Mouse (Mus musculus): ENCODE data around the gene Gfod1. TPM values are rescaled to one million over a fixed set of nuclear protein-coding genes. Genes with fewer than 3 reads are reported as not detected.

The Gfod1 gene
- polyA plus RNA-seq (2016; fragmentation: Nextera tagmentation; extraction: Ambion mirVana): 0.10 and 0.37 TPM in 2 replicates

- H3K4me1 ChIP-seq: peaks cover 40% of the 10 kb centered on the region
- H3K36me3 ChIP-seq: no peaks in the 10 kb centered on the region
- H3K4me3 ChIP-seq: peak within 1 kb of the TSS; percentile 78
- peaks cover 78% of the 10 kb centered on the region for H3K27me3 ChIP-seq (ENCODE audit: low read depth, poor library complexity, severe bottlenecking)
- H3K9me3 ChIP-seq (replicated peaks): peaks cover under 1% of the 10 kb centered on the region
- peak within 1 kb of the TSS; percentile 80 for H3K27ac ChIP-seq (replicated peaks)
- WGBS: under 1% methylated on average over 53 of the region's 53 CpGs
- DNase-seq (ENCODE audit: low spot score): peak; percentile 94
These were observed at the start of gene Gfod1 for GRCm38 (mm10) chr13:43304018-43304431. Gene Gfod1 (minus strand): TSS chr13:43304172.

- H3K27ac ChIP-seq (replicated peaks): no peak overlapping the region
- no peaks in the 10 kb centered on the region for H3K9me3 ChIP-seq (replicated peaks)
- WGBS: 87% methylated on average over 4 of the region's 4 CpGs
- H3K4me1 ChIP-seq: peaks cover 3% of the 10 kb centered on the region; the same call in 1 of the 2 replicates
- H3K4me3 ChIP-seq: no peak overlapping the region
- DNase-seq (ENCODE audit: low spot score): no peak
- no peaks in the 10 kb centered on the region for H3K27me3 ChIP-seq (ENCODE audit: low read depth, poor library complexity, severe bottlenecking)
- no peaks in the 10 kb centered on the region for H3K36me3 ChIP-seq
These were observed 49.4 kb upstream of the Gfod1 start for GRCm38 (mm10) chr13:43353356-43353755.

- WGBS: 80% methylated on average over 9 of the region's 9 CpGs
- Histone ChIP-seq H3K9me3 (replicated peaks) (no peaks in the 10 kb centered on the region), H3K36me3 (no peaks in the 10 kb centered on the region), H3K4me1 (peaks cover 3% of the 10 kb centered on the region; the same call in 1 of the 2 replicates), H3K27ac (replicated peaks) (no peak overlapping the region), H3K4me3 (no peak overlapping the region), H3K27me3 (ENCODE audit: low read depth, poor library complexity, severe bottlenecking) (no peaks in the 10 kb centered on the region)
- no peak for DNase-seq (ENCODE audit: low spot score)
These were observed 46.7 kb upstream of the Gfod1 start for GRCm38 (mm10) chr13:43350489-43351169.

- DNase-seq (ENCODE audit: low spot score): no peak
- Histone ChIP-seq H3K36me3 (no peaks in the 10 kb centered on the region), H3K4me1 (peaks cover 3% of the 10 kb centered on the region; the same call in 1 of the 2 replicates), H3K27me3 (ENCODE audit: low read depth, poor library complexity, severe bottlenecking) (no peaks in the 10 kb centered on the region), H3K4me3 (no peak overlapping the region), H3K27ac (replicated peaks) (no peak overlapping the region), H3K9me3 (replicated peaks) (no peaks in the 10 kb centered on the region)
- WGBS: 86% methylated on average over 8 of the region's 8 CpGs
These were observed 45.4 kb upstream of the Gfod1 start for GRCm38 (mm10) chr13:43349376-43349775.

GRCm38 (mm10) chr13:43346825-43347224 is 42.9 kb upstream of the Gfod1 start:
- H3K4me3 ChIP-seq: no peak overlapping the region
- no peaks in the 10 kb centered on the region for H3K9me3 ChIP-seq (replicated peaks)
- DNase-seq (ENCODE audit: low spot score): no peak
- peaks cover 3% of the 10 kb centered on the region; the same call in 1 of the 2 replicates for H3K4me1 ChIP-seq
- no peak overlapping the region for H3K27ac ChIP-seq (replicated peaks)
- H3K27me3 ChIP-seq (ENCODE audit: low read depth, poor library complexity, severe bottlenecking): no peaks in the 10 kb centered on the region
- H3K36me3 ChIP-seq: no peaks in the 10 kb centered on the region

GRCm38 (mm10) chr13:43338632-43339031 is 34.7 kb upstream of the Gfod1 start:
- Histone ChIP-seq H3K36me3 (no peaks in the 10 kb centered on the region), H3K4me3 (no peak overlapping the region), H3K9me3 (replicated peaks) (no peaks in the 10 kb centered on the region), H3K27ac (replicated peaks) (0 out of 2 replicates have a peak overlapping the region, but pooled peaks have one; percentile 23), H3K27me3 (ENCODE audit: low read depth, poor library complexity, severe bottlenecking) (no peaks in the 10 kb centered on the region), H3K4me1 (peaks cover 6% of the 10 kb centered on the region)
- 81% methylated on average over 4 of the region's 4 CpGs for WGBS
- no peak for DNase-seq (ENCODE audit: low spot score)

GRCm38 (mm10) chr13:43338001-43338400 is 34.0 kb upstream of the Gfod1 start:
- no peak overlapping the region for H3K4me3 ChIP-seq
- no peaks in the 10 kb centered on the region for H3K27me3 ChIP-seq (ENCODE audit: low read depth, poor library complexity, severe bottlenecking)
- DNase-seq (ENCODE audit: low spot score): no peak
- no peaks in the 10 kb centered on the region for H3K36me3 ChIP-seq
- WGBS: 93% methylated on average over 8 of the region's 8 CpGs
- H3K9me3 ChIP-seq (replicated peaks): no peaks in the 10 kb centered on the region
- H3K27ac ChIP-seq (replicated peaks): no peak overlapping the region
- peaks cover 6% of the 10 kb centered on the region for H3K4me1 ChIP-seq

- peaks cover 6% of the 10 kb centered on the region for H3K4me1 ChIP-seq
- H3K27me3 ChIP-seq (ENCODE audit: low read depth, poor library complexity, severe bottlenecking): no peaks in the 10 kb centered on the region
- no peaks in the 10 kb centered on the region for H3K36me3 ChIP-seq
- WGBS: 85% methylated on average over 12 of the region's 12 CpGs
- DNase-seq (ENCODE audit: low spot score): no peak
- H3K9me3 ChIP-seq (replicated peaks): no peaks in the 10 kb centered on the region
- no peak overlapping the region for H3K27ac ChIP-seq (replicated peaks)
- H3K4me3 ChIP-seq: no peak overlapping the region
These were observed 32.7 kb upstream of the Gfod1 start for GRCm38 (mm10) chr13:43336425-43337221.

- WGBS: 44% methylated on average over 7 of the region's 7 CpGs
- Histone ChIP-seq H3K9me3 (replicated peaks) (no peaks in the 10 kb centered on the region), H3K36me3 (no peaks in the 10 kb centered on the region), H3K27me3 (ENCODE audit: low read depth, poor library complexity, severe bottlenecking) (no peaks in the 10 kb centered on the region), H3K4me1 (no peaks in the 10 kb centered on the region), H3K27ac (replicated peaks) (no peak overlapping the region), H3K4me3 (no peak overlapping the region)
- DNase-seq (ENCODE audit: low spot score): peak; percentile 27
These were observed 28.6 kb upstream of the Gfod1 start for GRCm38 (mm10) chr13:43332591-43332990.

GRCm38 (mm10) chr13:43331721-43332444 is 27.9 kb upstream of the Gfod1 start:
- H3K36me3 ChIP-seq: no peaks in the 10 kb centered on the region
- no peak overlapping the region for H3K4me3 ChIP-seq
- DNase-seq (ENCODE audit: low spot score): no peak
- WGBS: 69% methylated on average over 11 of the region's 11 CpGs
- no peaks in the 10 kb centered on the region for H3K27me3 ChIP-seq (ENCODE audit: low read depth, poor library complexity, severe bottlenecking)
- H3K9me3 ChIP-seq (replicated peaks): no peaks in the 10 kb centered on the region
- no peak overlapping the region for H3K27ac ChIP-seq (replicated peaks)
- H3K4me1 ChIP-seq: no peaks in the 10 kb centered on the region

GRCm38 (mm10) chr13:43325427-43325826 is 21.5 kb upstream of the Gfod1 start:
- WGBS: 71% methylated on average over 1 of the region's 1 CpGs
- H3K27ac ChIP-seq (replicated peaks): no peak overlapping the region
- no peak for DNase-seq (ENCODE audit: low spot score)
- no peaks in the 10 kb centered on the region for H3K4me1 ChIP-seq
- H3K36me3 ChIP-seq: no peaks in the 10 kb centered on the region
- no peaks in the 10 kb centered on the region; the same call in 1 of the 2 replicates for H3K9me3 ChIP-seq (replicated peaks)
- H3K4me3 ChIP-seq: no peak overlapping the region
- no peaks in the 10 kb centered on the region for H3K27me3 ChIP-seq (ENCODE audit: low read depth, poor library complexity, severe bottlenecking)

GRCm38 (mm10) chr13:43321492-43321891 is 17.5 kb upstream of the Gfod1 start:
- WGBS: 78% methylated on average over 2 of the region's 2 CpGs
- DNase-seq (ENCODE audit: low spot score): no peak
- Histone ChIP-seq H3K4me1 (no peaks in the 10 kb centered on the region), H3K9me3 (replicated peaks) (no peaks in the 10 kb centered on the region; the same call in 1 of the 2 replicates), H3K36me3 (no peaks in the 10 kb centered on the region), H3K27ac (replicated peaks) (no peak overlapping the region), H3K27me3 (ENCODE audit: low read depth, poor library complexity, severe bottlenecking) (no peaks in the 10 kb centered on the region), H3K4me3 (no peak overlapping the region)
